Mouse (Mus musculus): Measurements from ENCODE around the gene Pmch. TPM values are rescaled to one million over a fixed set of nuclear protein-coding genes. Genes with fewer than 3 reads are reported as not detected.

Pmch gene
- polyA plus RNA-seq (2012; rRNA removed) = not detected in 2 replicates

GRCm38 (mm10) chr10:88090772-88091171 is at the start of gene Pmch:
TSS of gene Pmch (plus strand) at chr10:88091072.
- no peaks in the 10 kb centered on the region for H3K36me3 ChIP-seq (ENCODE audit: control insufficient read depth, insufficient read depth, low read length)
- no peaks in the 10 kb centered on the region for H3K27me3 ChIP-seq (ENCODE audit: control insufficient read depth, insufficient read depth, low read length)
- no peaks in the 10 kb centered on the region for H3K4me1 ChIP-seq (ENCODE audit: control insufficient read depth, insufficient read depth, low read length)
- no peak within 1 kb of the TSS for H3K4me3 ChIP-seq (ENCODE audit: control insufficient read depth, low read depth, low read length)
- no peak within 1 kb of the TSS for H3K27ac ChIP-seq (ENCODE audit: control insufficient read depth, insufficient read depth, low read depth, low read length)
- no peak for TF ChIP-seq POLR2A (IDR thresholded peaks at IDR 0.05; ENCODE audit: control insufficient read depth, low read depth, low read length)
- no peak for TF ChIP-seq CTCF (IDR thresholded peaks at IDR 0.05; ENCODE audit: control insufficient read depth, insufficient read depth, insufficient replicate concordance, low read depth, low read length)

- Histone ChIP-seq H3K27ac (ENCODE audit: control insufficient read depth, insufficient read depth, low read depth, low read length) (no peak overlapping the region), H3K27me3 (ENCODE audit: control insufficient read depth, insufficient read depth, low read length) (no peaks in the 10 kb centered on the region), H3K4me3 (ENCODE audit: control insufficient read depth, low read depth, low read length) (no peak overlapping the region), H3K4me1 (ENCODE audit: control insufficient read depth, insufficient read depth, low read length) (no peaks in the 10 kb centered on the region), H3K36me3 (ENCODE audit: control insufficient read depth, insufficient read depth, low read length) (no peaks in the 10 kb centered on the region)
- no peak for TF ChIP-seq CTCF (IDR thresholded peaks at IDR 0.05; ENCODE audit: control insufficient read depth, insufficient read depth, insufficient replicate concordance, low read depth, low read length)
- TF ChIP-seq POLR2A (IDR thresholded peaks at IDR 0.05; ENCODE audit: control insufficient read depth, low read depth, low read length) = no peak
Measured at GRCm38 (mm10) chr10:88044297-88044696, 46.6 kb upstream of the Pmch start.

- Histone ChIP-seq H3K27ac (ENCODE audit: control insufficient read depth, insufficient read depth, low read depth, low read length) (no peak overlapping the region), H3K4me1 (ENCODE audit: control insufficient read depth, insufficient read depth, low read length) (no peaks in the 10 kb centered on the region), H3K4me3 (ENCODE audit: control insufficient read depth, low read depth, low read length) (no peak overlapping the region), H3K36me3 (ENCODE audit: control insufficient read depth, insufficient read depth, low read length) (no peaks in the 10 kb centered on the region), H3K27me3 (ENCODE audit: control insufficient read depth, insufficient read depth, low read length) (no peaks in the 10 kb centered on the region)
- TF ChIP-seq POLR2A (IDR thresholded peaks at IDR 0.05; ENCODE audit: control insufficient read depth, low read depth, low read length) = no peak
- no peak for TF ChIP-seq CTCF (IDR thresholded peaks at IDR 0.05; ENCODE audit: control insufficient read depth, insufficient read depth, insufficient replicate concordance, low read depth, low read length)
Measured at GRCm38 (mm10) chr10:88046098-88046771, 44.6 kb upstream of the Pmch start.

- TF ChIP-seq POLR2A (IDR thresholded peaks at IDR 0.05; ENCODE audit: control insufficient read depth, low read depth, low read length) (no peak), CTCF (IDR thresholded peaks at IDR 0.05; ENCODE audit: control insufficient read depth, insufficient read depth, insufficient replicate concordance, low read depth, low read length) (no peak)
- Histone ChIP-seq H3K4me3 (ENCODE audit: control insufficient read depth, low read depth, low read length) (no peak overlapping the region), H3K27me3 (ENCODE audit: control insufficient read depth, insufficient read depth, low read length) (no peaks in the 10 kb centered on the region), H3K4me1 (ENCODE audit: control insufficient read depth, insufficient read depth, low read length) (no peaks in the 10 kb centered on the region), H3K27ac (ENCODE audit: control insufficient read depth, insufficient read depth, low read depth, low read length) (no peak overlapping the region), H3K36me3 (ENCODE audit: control insufficient read depth, insufficient read depth, low read length) (no peaks in the 10 kb centered on the region)
Measured at GRCm38 (mm10) chr10:88054233-88054985, 36.5 kb upstream of the Pmch start.

GRCm38 (mm10) chr10:88056950-88057649 is 33.8 kb upstream of the Pmch start:
- Histone ChIP-seq H3K27ac (ENCODE audit: control insufficient read depth, insufficient read depth, low read depth, low read length) (no peak overlapping the region), H3K27me3 (ENCODE audit: control insufficient read depth, insufficient read depth, low read length) (no peaks in the 10 kb centered on the region), H3K4me3 (ENCODE audit: control insufficient read depth, low read depth, low read length) (no peak overlapping the region), H3K36me3 (ENCODE audit: control insufficient read depth, insufficient read depth, low read length) (no peaks in the 10 kb centered on the region), H3K4me1 (ENCODE audit: control insufficient read depth, insufficient read depth, low read length) (no peaks in the 10 kb centered on the region)
- TF ChIP-seq CTCF (IDR thresholded peaks at IDR 0.05; ENCODE audit: control insufficient read depth, insufficient read depth, insufficient replicate concordance, low read depth, low read length) = no peak
- no peak for TF ChIP-seq POLR2A (IDR thresholded peaks at IDR 0.05; ENCODE audit: control insufficient read depth, low read depth, low read length)

- Histone ChIP-seq H3K4me1 (ENCODE audit: control insufficient read depth, insufficient read depth, low read length) (no peaks in the 10 kb centered on the region), H3K4me3 (ENCODE audit: control insufficient read depth, low read depth, low read length) (no peak overlapping the region), H3K36me3 (ENCODE audit: control insufficient read depth, insufficient read depth, low read length) (no peaks in the 10 kb centered on the region), H3K27me3 (ENCODE audit: control insufficient read depth, insufficient read depth, low read length) (no peaks in the 10 kb centered on the region), H3K27ac (ENCODE audit: control insufficient read depth, insufficient read depth, low read depth, low read length) (no peak overlapping the region)
- no peak for TF ChIP-seq POLR2A (IDR thresholded peaks at IDR 0.05; ENCODE audit: control insufficient read depth, low read depth, low read length)
- TF ChIP-seq CTCF (IDR thresholded peaks at IDR 0.05; ENCODE audit: control insufficient read depth, insufficient read depth, insufficient replicate concordance, low read depth, low read length) = no peak
Measured at GRCm38 (mm10) chr10:88063436-88063835, 27.4 kb upstream of the Pmch start.

GRCm38 (mm10) chr10:88064872-88065271 is 26.0 kb upstream of the Pmch start:
- Histone ChIP-seq H3K36me3 (ENCODE audit: control insufficient read depth, insufficient read depth, low read length) (no peaks in the 10 kb centered on the region), H3K27ac (ENCODE audit: control insufficient read depth, insufficient read depth, low read depth, low read length) (no peak overlapping the region), H3K4me3 (ENCODE audit: control insufficient read depth, low read depth, low read length) (no peak overlapping the region), H3K4me1 (ENCODE audit: control insufficient read depth, insufficient read depth, low read length) (no peaks in the 10 kb centered on the region), H3K27me3 (ENCODE audit: control insufficient read depth, insufficient read depth, low read length) (no peaks in the 10 kb centered on the region)
- TF ChIP-seq POLR2A (IDR thresholded peaks at IDR 0.05; ENCODE audit: control insufficient read depth, low read depth, low read length) = no peak
- no peak for TF ChIP-seq CTCF (IDR thresholded peaks at IDR 0.05; ENCODE audit: control insufficient read depth, insufficient read depth, insufficient replicate concordance, low read depth, low read length)

Measured in testis, adult 2 months (tissue).